Mouse (Mus musculus): ENCODE measurements around the gene Tie1.

- TF ChIP-seq POLR2A (IDR thresholded peaks at IDR 0.05; ENCODE audit: borderline replicate concordance, extremely low read depth, insufficient read depth, insufficient read length, poor library complexity, severe bottlenecking) (no peak), CTCF (IDR thresholded peaks at IDR 0.05; ENCODE audit: borderline replicate concordance, extremely low read depth, insufficient read depth, insufficient read length) (no peak)
Measured at GRCm38 (mm10) chr4:118527720-118528119, 37.9 kb upstream of the Tie1 start.

All from brain, embryonic 14.5 days (tissue).